Mouse (Mus musculus) midbrain, embryonic 12.5 days (tissue): Measurements from ENCODE around the gene Mphosph6. TPM values are rescaled to one million over a fixed set of nuclear protein-coding genes. Genes with fewer than 3 reads are reported as not detected.

Experiments
- ATAC-seq: fragments of 200-750 bp; cut with Nextera tagmentation; 2 replicates; pipeline ENCODE4 v1.8.0; 2017; ENCODE audit warnings: low read depth, moderate TSS enrichment, moderate library complexity; ENCODE audit not compliant: low FRiP score
- H3K27ac ChIP-seq: fragments of 300-500 bp; sonication (generic); replicated peaks from 2 replicates; pipeline ENCODE4 v1.5.1; 2016; ENCODE audit warnings: mild to moderate bottlenecking
- H3K27me3 ChIP-seq: fragments of 300-500 bp; sonication (generic); 2 replicates; pipeline ENCODE4 v1.6.1; 2016; ENCODE audit warnings: mild to moderate bottlenecking
- H3K36me3 ChIP-seq: fragments of 300-500 bp; sonication (generic); 2 replicates; pipeline ENCODE4 v1.6.1; 2016
- H3K4me1 ChIP-seq: fragments of 300-500 bp; sonication (generic); 2 replicates; pipeline ENCODE4 v1.6.1; 2016
- H3K4me2 ChIP-seq: fragments of 300-500 bp; sonication (generic); replicated peaks from 2 replicates; pipeline ENCODE4 v1.6.1; 2016; ENCODE audit warnings: mild to moderate bottlenecking, moderate library complexity
- H3K4me3 ChIP-seq: fragments of 300-500 bp; sonication (generic); 2 replicates; pipeline ENCODE4 v1.5.1; 2016; ENCODE audit warnings: mild to moderate bottlenecking
- H3K9ac ChIP-seq: fragments of 300-500 bp; sonication (generic); replicated peaks from 2 replicates; pipeline ENCODE4 v1.6.1; 2016; ENCODE audit warnings: mild to moderate bottlenecking, moderate library complexity
- H3K9me3 ChIP-seq: fragments of 300-500 bp; sonication (generic); 2 replicates; pipeline ENCODE4 v1.6.1; 2016; ENCODE audit warnings: mild to moderate bottlenecking
- WGBS: fragments of 180-500 bp; shearing (Covaris S2); methylation state at CpG from one replicate; pipeline ENCODE4 v1.1.7; 2016; 5-methylcytosine and 5-hydroxymethylcytosine counted together
- polyA plus RNA-seq: library from polyadenylated mRNA; unstranded; fragments of >200 nt; fragmentation: Nextera tagmentation; extraction: Ambion mirVana; gene quantifications from 2 replicates; pipeline ENCODE4 v1.2.1, GENCODE M21; 2016

Gene Mphosph6
- polyA plus RNA-seq, 1 experiment from 2014 or later: 46.4 TPM

GRCm38 (mm10) chr8:117764625-117765024, 37.1 kb downstream of the Mphosph6 start:
- H3K36me3 ChIP-seq: no peaks in the 10 kb centered on the region

GRCm38 (mm10) chr8:117762776-117763175, 39.0 kb downstream of the Mphosph6 start:
- H3K9me3 ChIP-seq: no peaks in the 10 kb centered on the region
- WGBS: 88% methylated on average over 6 of the region's 6 CpGs
- no peak overlapping the region for H3K4me2 ChIP-seq
- H3K4me1 ChIP-seq: no peaks in the 10 kb centered on the region
- H3K4me3 ChIP-seq: no peak overlapping the region
- H3K27ac ChIP-seq: no peak overlapping the region
- H3K36me3 ChIP-seq: no peaks in the 10 kb centered on the region
- H3K27me3 ChIP-seq: no peaks in the 10 kb centered on the region
- ATAC-seq: no peak
- no peak overlapping the region for H3K9ac ChIP-seq

More at GRCm38 (mm10) chr8:117764625-117765024, 37.1 kb downstream of the Mphosph6 start:
- Histone ChIP-seq H3K4me1 (no peaks in the 10 kb centered on the region), H3K4me2 (no peak overlapping the region), H3K9me3 (no peaks in the 10 kb centered on the region), H3K4me3 (no peak overlapping the region), H3K27me3 (no peaks in the 10 kb centered on the region), H3K27ac (no peak overlapping the region), H3K9ac (no peak overlapping the region)
- ATAC-seq: no peak
- 80% methylated on average over 4 of the region's 4 CpGs for WGBS

- Histone ChIP-seq H3K9ac (no peak overlapping the region), H3K9me3 (no peaks in the 10 kb centered on the region), H3K27me3 (no peaks in the 10 kb centered on the region), H3K4me1 (no peaks in the 10 kb centered on the region), H3K4me2 (no peak overlapping the region), H3K4me3 (no peak overlapping the region), H3K36me3 (no peaks in the 10 kb centered on the region), H3K27ac (no peak overlapping the region)
- WGBS: 87% methylated on average over 11 of the region's 11 CpGs
- no peak for ATAC-seq
Measured at GRCm38 (mm10) chr8:117757900-117758299, 43.8 kb downstream of the Mphosph6 start.

- H3K27ac ChIP-seq: no peak overlapping the region
- no peak overlapping the region for H3K4me3 ChIP-seq
- H3K9ac ChIP-seq: no peak overlapping the region
- H3K36me3 ChIP-seq: no peaks in the 10 kb centered on the region
- H3K27me3 ChIP-seq: no peaks in the 10 kb centered on the region
- ATAC-seq: no peak
- H3K9me3 ChIP-seq: no peaks in the 10 kb centered on the region
- whole genome bisulfite sequencing: 55% methylated on average over 2 of the region's 2 CpGs
- no peak overlapping the region for H3K4me2 ChIP-seq
- no peaks in the 10 kb centered on the region for H3K4me1 ChIP-seq
Measured at GRCm38 (mm10) chr8:117749436-117749835, 52.3 kb downstream of the Mphosph6 start.

- no peaks in the 10 kb centered on the region for H3K36me3 ChIP-seq
- H3K4me2 ChIP-seq: no peak overlapping the region
- H3K27ac ChIP-seq: no peak overlapping the region
- ATAC-seq: no peak
- H3K4me1 ChIP-seq: no peaks in the 10 kb centered on the region
- H3K27me3 ChIP-seq: no peaks in the 10 kb centered on the region
- 88% methylated on average over 8 of the region's 9 CpGs for WGBS
- no peak overlapping the region for H3K9ac ChIP-seq
- no peaks in the 10 kb centered on the region for H3K9me3 ChIP-seq
- no peak overlapping the region for H3K4me3 ChIP-seq
Measured at GRCm38 (mm10) chr8:117747886-117748730, 53.6 kb downstream of the Mphosph6 start.

- no peaks in the 10 kb centered on the region for H3K9me3 ChIP-seq
- H3K4me1 ChIP-seq: no peaks in the 10 kb centered on the region
- H3K27ac ChIP-seq: no peak overlapping the region
- no peak for ATAC-seq
- H3K4me2 ChIP-seq: no peak overlapping the region
- H3K36me3 ChIP-seq: no peaks in the 10 kb centered on the region
- H3K9ac ChIP-seq: no peak overlapping the region
- H3K4me3 ChIP-seq: no peak overlapping the region
- no peaks in the 10 kb centered on the region for H3K27me3 ChIP-seq
- WGBS: 56% methylated on average over 2 of the region's 2 CpGs
Measured at GRCm38 (mm10) chr8:117747428-117747827, 54.3 kb downstream of the Mphosph6 start.

GRCm38 (mm10) chr8:117746651-117747050, 55.1 kb downstream of the Mphosph6 start:
- Histone ChIP-seq H3K4me1 (no peaks in the 10 kb centered on the region), H3K27me3 (no peaks in the 10 kb centered on the region), H3K4me3 (no peak overlapping the region), H3K4me2 (no peak overlapping the region), H3K27ac (no peak overlapping the region), H3K36me3 (no peaks in the 10 kb centered on the region), H3K9ac (no peak overlapping the region), H3K9me3 (no peaks in the 10 kb centered on the region)
- 86% methylated on average over 5 of the region's 5 CpGs for WGBS
- ATAC-seq: no peak

GRCm38 (mm10) chr8:117742431-117743012, 59.2 kb downstream of the Mphosph6 start:
- Histone ChIP-seq H3K27me3 (no peaks in the 10 kb centered on the region), H3K4me3 (no peak overlapping the region), H3K9ac (no peak overlapping the region), H3K4me1 (no peaks in the 10 kb centered on the region), H3K4me2 (no peak overlapping the region), H3K27ac (no peak overlapping the region), H3K36me3 (no peaks in the 10 kb centered on the region), H3K9me3 (no peaks in the 10 kb centered on the region)
- ATAC-seq: no peak
- WGBS: 79% methylated on average over 15 of the region's 15 CpGs

Other genes with a start within 250 kb of the Mphosph6 start
- 0.67 and 0.96 TPM in 2 replicates for gene Sdr42e1, start 128.3 kb downstream of the Mphosph6 start, polyA plus RNA-seq
- not detected in 2 replicates for gene Hsd17b2, start 100.0 kb downstream of the Mphosph6 start, polyA plus RNA-seq